Mouse (Mus musculus) left cerebral cortex, postnatal 14 days (tissue): ENCODE data around the gene Sdk2. TPM values are rescaled to one million over a fixed set of nuclear protein-coding genes. Genes with fewer than 3 reads are reported as not detected.

Experiments
- DNase-seq, 2 experiments: peaks; one replicate each; pipeline ENCODE4 v3.0.0; 2021 to 2022; ENCODE audit warnings: low spot score in 2 of 2, mixed read lengths in 1 of 2
- intact Hi-C: fragments of 180-260 bp; cut with DNase I; formaldehyde crosslinking; loops from one replicate; pipeline ENCODE4 v1.15.1; 2025
- total RNA-seq, 2 experiments: library from RNA; stranded (reverse); gene quantifications; 2 replicates each; pipeline ENCODE4 v1.2.3; 2021

Gene Sdk2
- total RNA-seq, 2 experiments from 2014 or later: 34.7 to 44.8 TPM

- intact Hi-C loops: no loop called here
- no peak for DNase-seq
Observed at GRCm38 (mm10) chr11:113784656-113785396, 282.0 kb downstream of the Sdk2 start.

- DNase-seq: peak in 1 of 2 experiments; percentile 80
Observed at GRCm38 (mm10) chr11:113782496-113782895, 284.4 kb downstream of the Sdk2 start.

GRCm38 (mm10) chr11:113782006-113782405 lies 284.8 kb downstream of the Sdk2 start:
- intact Hi-C loops: no loop called here

More at GRCm38 (mm10) chr11:113782496-113782895, 284.4 kb downstream of the Sdk2 start:
- intact Hi-C loops: no loop called here

GRCm38 (mm10) chr11:113779680-113780041 lies 287.2 kb downstream of the Sdk2 start:
- intact Hi-C loops: no loop called here
- no peak for DNase-seq

More at GRCm38 (mm10) chr11:113782006-113782405, 284.8 kb downstream of the Sdk2 start:
- peak in 1 of 2 experiments; percentile 51 for DNase-seq

GRCm38 (mm10) chr11:113778733-113779679 lies 287.8 kb downstream of the Sdk2 start:
- no peak for DNase-seq
- intact Hi-C loops: no loop called here

GRCm38 (mm10) chr11:113777878-113778464 lies 288.9 kb downstream of the Sdk2 start:
- intact Hi-C loops: no loop called here

GRCm38 (mm10) chr11:113776851-113777511 lies 289.9 kb downstream of the Sdk2 start:
- no peak for DNase-seq
- intact Hi-C loops: no loop called here

More at GRCm38 (mm10) chr11:113777878-113778464, 288.9 kb downstream of the Sdk2 start:
- DNase-seq: no peak

GRCm38 (mm10) chr11:113774773-113775172 lies 292.1 kb downstream of the Sdk2 start:
- intact Hi-C loops: no loop called here
- DNase-seq: no peak

GRCm38 (mm10) chr11:113773191-113773590 lies 293.7 kb downstream of the Sdk2 start:
- DNase-seq: no peak
- intact Hi-C loops: no loop called here

- DNase-seq: no peak
- intact Hi-C loops: no loop called here
Observed at GRCm38 (mm10) chr11:113771187-113771586, 295.7 kb downstream of the Sdk2 start.

- intact Hi-C loops: no loop called here
- DNase-seq: no peak
Observed at GRCm38 (mm10) chr11:113768356-113768755, 298.5 kb downstream of the Sdk2 start.

- DNase-seq: no peak
- intact Hi-C loops: no loop called here
Observed at GRCm38 (mm10) chr11:113767285-113767684, 299.6 kb downstream of the Sdk2 start.

- intact Hi-C loops: no loop called here
- DNase-seq: no peak
Observed at GRCm38 (mm10) chr11:113766284-113766985, 300.4 kb downstream of the Sdk2 start.

GRCm38 (mm10) chr11:113764132-113764849 lies 302.6 kb downstream of the Sdk2 start:
- no peak for DNase-seq
- intact Hi-C loops: no loop called here

GRCm38 (mm10) chr11:113763449-113763848 lies 303.4 kb downstream of the Sdk2 start:
- intact Hi-C loops: no loop called here
- DNase-seq: no peak

- intact Hi-C loops: no loop called here
- DNase-seq: no peak
Observed at GRCm38 (mm10) chr11:113762136-113762797, 304.6 kb downstream of the Sdk2 start.

- DNase-seq: no peak
- intact Hi-C loops: no loop called here
Observed at GRCm38 (mm10) chr11:113761646-113762045, 305.2 kb downstream of the Sdk2 start.

- intact Hi-C loops: no loop called here
Observed at GRCm38 (mm10) chr11:113760476-113760875, 306.4 kb downstream of the Sdk2 start.

More at GRCm38 (mm10) chr11:113760476-113760875, 306.4 kb downstream of the Sdk2 start:
- DNase-seq: no peak
